Mouse (Mus musculus): ENCODE data around the gene P2ry2. TPM values are rescaled to one million over a fixed set of nuclear protein-coding genes. Genes with fewer than 3 reads are reported as not detected.

The P2ry2 gene
- polyA plus RNA-seq, 1 experiment from 2014 or later, result 4.5 TPM

- Histone ChIP-seq H3K9ac (ENCODE audit: low read length) (no peak overlapping the region), H3K4me1 (replicated peaks; ENCODE audit: control insufficient read depth, insufficient read depth, low read length) (peaks cover 25% of the 10 kb centered on the region), H3K27ac (ENCODE audit: low read length) (peak overlapping the region; percentile 59), H3K36me3 (ENCODE audit: control insufficient read depth, insufficient read depth, low read length) (no peaks in the 10 kb centered on the region), H3K9me3 (ENCODE audit: control insufficient read depth, low read length) (no peaks in the 10 kb centered on the region), H3K27me3 (ENCODE audit: control insufficient read depth, insufficient read depth, low read depth, low read length) (no peaks in the 10 kb centered on the region), H3K4me3 (ENCODE audit: low read length) (no peak overlapping the region), H3K4me2 (ENCODE audit: low read depth, low read length) (no peak overlapping the region)
- ATAC-seq (ENCODE audit: low read depth), result no peak
- WGBS, result 74% methylated on average over 9 of the region's 9 CpGs
Measured at GRCm38 (mm10) chr7:101028991-101029390, 16.3 kb upstream of the P2ry2 start.

GRCm38 (mm10) chr7:101028444-101028757 lies 15.7 kb upstream of the P2ry2 start:
- Histone ChIP-seq H3K27me3 (ENCODE audit: control insufficient read depth, insufficient read depth, low read depth, low read length) (no peaks in the 10 kb centered on the region), H3K4me3 (ENCODE audit: low read length) (no peak overlapping the region), H3K4me2 (ENCODE audit: low read depth, low read length) (no peak overlapping the region), H3K27ac (ENCODE audit: low read length) (no peak overlapping the region; the same call in 1 of the 2 replicates), H3K9ac (ENCODE audit: low read length) (no peak overlapping the region), H3K36me3 (ENCODE audit: control insufficient read depth, insufficient read depth, low read length) (no peaks in the 10 kb centered on the region), H3K9me3 (ENCODE audit: control insufficient read depth, low read length) (no peaks in the 10 kb centered on the region), H3K4me1 (replicated peaks; ENCODE audit: control insufficient read depth, insufficient read depth, low read length) (peaks cover 25% of the 10 kb centered on the region)
- WGBS, result 47% methylated on average over 5 of the region's 5 CpGs
- no peak for ATAC-seq (ENCODE audit: low read depth)

GRCm38 (mm10) chr7:101027623-101028443 lies 15.2 kb upstream of the P2ry2 start:
- Histone ChIP-seq H3K9me3 (ENCODE audit: control insufficient read depth, low read length) (no peaks in the 10 kb centered on the region), H3K9ac (ENCODE audit: low read length) (no peak overlapping the region), H3K4me3 (ENCODE audit: low read length) (no peak overlapping the region), H3K27me3 (ENCODE audit: control insufficient read depth, insufficient read depth, low read depth, low read length) (no peaks in the 10 kb centered on the region), H3K4me2 (ENCODE audit: low read depth, low read length) (no peak overlapping the region), H3K4me1 (replicated peaks; ENCODE audit: control insufficient read depth, insufficient read depth, low read length) (peaks cover 25% of the 10 kb centered on the region), H3K27ac (ENCODE audit: low read length) (no peak overlapping the region; the same call in 1 of the 2 replicates), H3K36me3 (ENCODE audit: control insufficient read depth, insufficient read depth, low read length) (no peaks in the 10 kb centered on the region)
- no peak for ATAC-seq (ENCODE audit: low read depth)
- WGBS, result 75% methylated on average over 10 of the region's 10 CpGs

GRCm38 (mm10) chr7:101026836-101027235 lies 14.2 kb upstream of the P2ry2 start:
- no peak for ATAC-seq (ENCODE audit: low read depth)
- H3K27ac ChIP-seq (ENCODE audit: low read length), result no peak overlapping the region
- H3K4me1 ChIP-seq (replicated peaks; ENCODE audit: control insufficient read depth, insufficient read depth, low read length), result peaks cover 23% of the 10 kb centered on the region
- no peak overlapping the region for H3K4me2 ChIP-seq (ENCODE audit: low read depth, low read length)
- no peaks in the 10 kb centered on the region for H3K27me3 ChIP-seq (ENCODE audit: control insufficient read depth, insufficient read depth, low read depth, low read length)
- no peak overlapping the region for H3K4me3 ChIP-seq (ENCODE audit: low read length)
- H3K36me3 ChIP-seq (ENCODE audit: control insufficient read depth, insufficient read depth, low read length), result no peaks in the 10 kb centered on the region
- no peak overlapping the region for H3K9ac ChIP-seq (ENCODE audit: low read length)
- 36% methylated on average over 5 of the region's 5 CpGs for WGBS
- no peaks in the 10 kb centered on the region for H3K9me3 ChIP-seq (ENCODE audit: control insufficient read depth, low read length)

GRCm38 (mm10) chr7:101017492-101017891 lies 4.8 kb upstream of the P2ry2 start:
- Histone ChIP-seq H3K4me1 (replicated peaks; ENCODE audit: control insufficient read depth, insufficient read depth, low read length) (peaks cover 3% of the 10 kb centered on the region; the same call in 1 of the 2 replicates), H3K9me3 (ENCODE audit: control insufficient read depth, low read length) (no peaks in the 10 kb centered on the region), H3K4me2 (ENCODE audit: low read depth, low read length) (no peak overlapping the region), H3K36me3 (ENCODE audit: control insufficient read depth, insufficient read depth, low read length) (no peaks in the 10 kb centered on the region), H3K27ac (ENCODE audit: low read length) (no peak overlapping the region), H3K27me3 (ENCODE audit: control insufficient read depth, insufficient read depth, low read depth, low read length) (no peaks in the 10 kb centered on the region; the same call in 1 of the 2 replicates), H3K4me3 (ENCODE audit: low read length) (no peak overlapping the region), H3K9ac (ENCODE audit: low read length) (no peak overlapping the region)
- no peak for ATAC-seq (ENCODE audit: low read depth)
- WGBS, result 61% methylated on average over 6 of the region's 6 CpGs

GRCm38 (mm10) chr7:101017021-101017461 lies 4.4 kb upstream of the P2ry2 start:
- H3K9me3 ChIP-seq (ENCODE audit: control insufficient read depth, low read length), result no peaks in the 10 kb centered on the region
- no peak; the same call in 1 of the 2 replicates for ATAC-seq (ENCODE audit: low read depth)
- 60% methylated on average over 7 of the region's 7 CpGs for WGBS

GRCm38 (mm10) chr7:101014985-101015384 lies 2.3 kb upstream of the P2ry2 start:
- 76% methylated on average over 1 of the region's 1 CpGs for WGBS
- Histone ChIP-seq H3K9me3 (ENCODE audit: control insufficient read depth, low read length) (no peaks in the 10 kb centered on the region), H3K4me2 (ENCODE audit: low read depth, low read length) (no peak overlapping the region), H3K36me3 (ENCODE audit: control insufficient read depth, insufficient read depth, low read length) (no peaks in the 10 kb centered on the region), H3K27ac (ENCODE audit: low read length) (no peak overlapping the region), H3K9ac (ENCODE audit: low read length) (no peak overlapping the region), H3K4me3 (ENCODE audit: low read length) (no peak overlapping the region), H3K4me1 (replicated peaks; ENCODE audit: control insufficient read depth, insufficient read depth, low read length) (peaks cover 12% of the 10 kb centered on the region), H3K27me3 (ENCODE audit: control insufficient read depth, insufficient read depth, low read depth, low read length) (no peaks in the 10 kb centered on the region; the same call in 1 of the 2 replicates)
- ATAC-seq (ENCODE audit: low read depth), result no peak

More at GRCm38 (mm10) chr7:101017021-101017461, 4.4 kb upstream of the P2ry2 start:
- H3K4me2 ChIP-seq (ENCODE audit: low read depth, low read length), result no peak overlapping the region
- H3K9ac ChIP-seq (ENCODE audit: low read length), result no peak overlapping the region
- no peak overlapping the region for H3K27ac ChIP-seq (ENCODE audit: low read length)
- no peaks in the 10 kb centered on the region for H3K36me3 ChIP-seq (ENCODE audit: control insufficient read depth, insufficient read depth, low read length)
- H3K4me1 ChIP-seq (replicated peaks; ENCODE audit: control insufficient read depth, insufficient read depth, low read length), result peaks cover 6% of the 10 kb centered on the region; the same call in 1 of the 2 replicates
- H3K27me3 ChIP-seq (ENCODE audit: control insufficient read depth, insufficient read depth, low read depth, low read length), result no peaks in the 10 kb centered on the region; the same call in 1 of the 2 replicates
- H3K4me3 ChIP-seq (ENCODE audit: low read length), result no peak overlapping the region

GRCm38 (mm10) chr7:101014041-101014440 lies 1.4 kb upstream of the P2ry2 start:
- Histone ChIP-seq H3K36me3 (ENCODE audit: control insufficient read depth, insufficient read depth, low read length) (no peaks in the 10 kb centered on the region), H3K9me3 (ENCODE audit: control insufficient read depth, low read length) (no peaks in the 10 kb centered on the region), H3K4me1 (replicated peaks; ENCODE audit: control insufficient read depth, insufficient read depth, low read length) (peaks cover 12% of the 10 kb centered on the region), H3K4me3 (ENCODE audit: low read length) (no peak overlapping the region), H3K9ac (ENCODE audit: low read length) (no peak overlapping the region), H3K27me3 (ENCODE audit: control insufficient read depth, insufficient read depth, low read depth, low read length) (no peaks in the 10 kb centered on the region; the same call in 1 of the 2 replicates), H3K4me2 (ENCODE audit: low read depth, low read length) (no peak overlapping the region), H3K27ac (ENCODE audit: low read length) (no peak overlapping the region)
- 49% methylated on average over 9 of the region's 9 CpGs for WGBS
- ATAC-seq (ENCODE audit: low read depth), result no peak

GRCm38 (mm10) chr7:101011681-101012367 lies 842 bp downstream of the P2ry2 start:
- peak overlapping the region; percentile 79 for H3K4me2 ChIP-seq (ENCODE audit: low read depth, low read length)
- peak overlapping the region; percentile 61 for H3K4me3 ChIP-seq (ENCODE audit: low read length)
- no peaks in the 10 kb centered on the region for H3K9me3 ChIP-seq (ENCODE audit: control insufficient read depth, low read length)
- H3K27ac ChIP-seq (ENCODE audit: low read length), result no peak overlapping the region
- WGBS, result under 1% methylated on average over 53 of the region's 53 CpGs
- H3K4me1 ChIP-seq (replicated peaks; ENCODE audit: control insufficient read depth, insufficient read depth, low read length), result peaks cover 16% of the 10 kb centered on the region
- H3K9ac ChIP-seq (ENCODE audit: low read length), result peak overlapping the region; percentile 70
- ATAC-seq (ENCODE audit: low read depth), result peak; percentile 97
- H3K27me3 ChIP-seq (ENCODE audit: control insufficient read depth, insufficient read depth, low read depth, low read length), result no peaks in the 10 kb centered on the region; the same call in 1 of the 2 replicates
- no peaks in the 10 kb centered on the region for H3K36me3 ChIP-seq (ENCODE audit: control insufficient read depth, insufficient read depth, low read length)
